Mouse (Mus musculus): Measurements from ENCODE around the gene Rnf43.

Rnf43 gene

DNA sequence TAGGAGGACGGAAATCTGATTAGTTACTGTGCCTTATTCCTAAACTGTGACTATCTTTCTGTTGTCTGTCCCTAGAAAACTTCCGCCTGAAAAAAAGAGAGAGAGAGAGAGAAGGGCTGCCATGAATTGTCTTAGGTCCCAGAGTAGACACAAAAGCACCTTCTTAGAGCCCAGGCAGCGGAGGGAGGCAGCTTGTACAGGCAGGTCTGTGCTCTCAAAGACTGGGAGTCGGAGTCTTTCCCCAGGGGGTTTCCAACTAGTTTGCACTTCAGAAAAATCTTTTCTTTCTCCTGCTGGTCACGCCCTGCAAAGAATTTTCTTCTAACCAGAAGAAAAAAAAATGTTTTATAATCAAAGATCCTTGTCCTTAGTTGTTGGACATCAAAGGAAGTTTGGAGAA is 15.2 kb downstream of the Rnf43 start:
- DNase-seq (ENCODE audit: low read depth, low spot score): no peak

DNA sequence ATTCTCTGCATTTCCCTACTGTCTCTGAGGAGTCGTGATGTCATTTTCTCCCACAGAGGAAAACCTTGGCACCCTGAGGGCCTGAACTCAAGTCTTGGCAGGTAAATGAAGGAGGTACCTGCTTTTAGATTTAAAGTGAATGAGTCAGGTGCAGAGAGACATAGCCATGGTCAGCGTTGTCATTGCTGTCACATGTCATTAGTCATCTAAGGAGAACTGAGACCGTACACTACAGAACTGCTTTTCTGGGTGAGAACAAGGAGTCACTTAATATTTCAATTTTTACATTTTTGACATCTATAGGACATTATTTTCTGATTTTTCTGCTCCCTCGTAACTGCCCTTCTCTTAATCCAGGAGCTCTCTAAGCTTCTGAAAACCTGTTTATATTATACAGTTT is 16.0 kb downstream of the Rnf43 start:
- DNase-seq (ENCODE audit: low read depth, low spot score): no peak

DNA sequence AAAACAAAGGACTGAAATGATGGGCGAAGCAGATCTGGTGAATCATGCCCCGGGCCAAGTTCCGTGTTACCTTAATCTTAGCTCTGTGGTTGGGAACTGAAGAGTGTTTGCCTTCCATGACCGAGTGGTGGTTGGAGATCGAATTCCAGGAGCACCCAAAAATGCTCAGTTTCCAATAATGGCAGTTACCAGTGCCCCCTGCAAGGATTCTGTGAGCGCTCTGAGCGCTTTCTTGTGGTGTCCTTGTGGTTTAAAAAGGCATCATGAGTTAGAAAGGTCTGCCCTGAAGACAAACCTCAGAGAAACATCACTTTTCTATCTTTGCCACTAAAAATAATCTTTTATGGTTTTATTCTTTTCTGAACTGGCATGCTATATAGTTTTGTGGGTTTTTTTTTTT is 16.5 kb downstream of the Rnf43 start:
- no peak for DNase-seq (ENCODE audit: low read depth, low spot score)

DNA sequence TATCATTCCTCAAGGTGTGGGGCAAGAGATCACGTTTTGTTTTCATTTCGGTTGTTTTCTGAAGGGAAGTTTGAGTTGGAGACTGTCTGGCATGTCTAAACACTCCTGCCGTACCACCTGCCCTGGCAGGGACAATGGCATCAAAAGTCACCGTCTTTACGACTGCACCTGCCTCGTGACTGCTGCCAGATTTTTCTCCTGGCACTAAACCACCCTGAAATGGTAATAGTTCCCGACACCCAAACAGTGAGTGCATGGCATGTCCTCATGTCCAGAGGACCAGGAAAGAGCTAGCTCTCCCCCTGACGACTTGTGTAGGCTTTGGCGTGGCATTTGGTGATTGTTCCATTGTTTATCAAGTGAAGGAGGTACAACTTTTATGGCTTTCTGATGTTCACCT is 18.3 kb downstream of the Rnf43 start:
- no peak for DNase-seq (ENCODE audit: low read depth, low spot score)

DNA sequence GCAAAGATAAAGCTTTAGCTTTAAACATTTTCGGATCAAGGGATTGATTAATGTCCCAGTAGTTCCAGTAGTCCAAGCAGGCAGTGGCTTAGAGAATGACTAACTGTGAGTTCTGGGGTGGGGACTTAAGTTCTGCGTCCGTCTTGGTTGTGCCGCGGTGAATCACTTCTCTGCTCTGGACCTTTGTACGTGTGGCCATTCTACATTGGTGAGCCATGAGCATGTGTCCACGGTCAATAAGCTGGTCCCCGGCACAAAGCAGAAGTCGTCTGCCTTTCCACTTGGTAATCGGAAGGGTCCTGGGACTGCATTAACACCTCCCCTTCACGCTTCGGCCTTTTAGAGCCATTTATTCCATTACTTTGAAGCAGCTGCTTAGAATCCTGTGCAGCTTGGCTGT is 19.6 kb downstream of the Rnf43 start:
- no peak for DNase-seq (ENCODE audit: low read depth, low spot score)

DNA sequence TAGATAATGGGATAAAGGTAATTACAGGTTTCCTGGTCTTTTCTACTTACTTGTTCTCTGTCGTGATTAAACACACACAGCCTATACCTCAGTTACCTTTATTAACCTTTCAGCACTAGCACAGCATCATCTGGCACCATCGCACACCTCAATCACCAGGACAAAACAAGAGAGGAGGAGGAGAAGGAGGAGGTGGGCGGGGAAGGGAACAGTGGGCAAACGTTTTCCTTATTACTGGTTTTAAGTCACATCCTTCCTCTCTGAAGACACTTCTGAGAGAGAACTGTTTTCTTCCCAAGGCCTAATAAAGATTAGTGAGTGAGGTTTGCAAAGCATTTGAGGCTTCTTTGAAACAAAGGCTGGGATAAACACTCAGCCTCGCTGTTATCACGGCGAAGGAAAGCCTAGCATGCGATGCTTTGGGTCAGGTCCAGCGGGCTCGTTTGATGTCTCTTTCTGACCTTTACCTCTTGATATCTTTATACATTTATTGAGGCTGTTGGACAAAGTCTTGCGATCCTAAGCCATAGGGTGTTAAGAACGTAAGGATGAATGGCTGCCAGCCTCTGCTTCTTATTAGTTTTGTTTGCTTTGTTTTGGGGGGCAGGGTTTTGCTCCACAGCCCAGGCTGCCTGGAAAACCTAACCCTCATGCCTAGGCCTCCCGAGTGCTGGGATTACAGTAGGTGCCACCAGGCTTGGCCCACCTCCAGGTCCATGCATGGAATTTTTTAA is 20.5 kb downstream of the Rnf43 start:
- no peak for DNase-seq (ENCODE audit: low read depth, low spot score)

DNA sequence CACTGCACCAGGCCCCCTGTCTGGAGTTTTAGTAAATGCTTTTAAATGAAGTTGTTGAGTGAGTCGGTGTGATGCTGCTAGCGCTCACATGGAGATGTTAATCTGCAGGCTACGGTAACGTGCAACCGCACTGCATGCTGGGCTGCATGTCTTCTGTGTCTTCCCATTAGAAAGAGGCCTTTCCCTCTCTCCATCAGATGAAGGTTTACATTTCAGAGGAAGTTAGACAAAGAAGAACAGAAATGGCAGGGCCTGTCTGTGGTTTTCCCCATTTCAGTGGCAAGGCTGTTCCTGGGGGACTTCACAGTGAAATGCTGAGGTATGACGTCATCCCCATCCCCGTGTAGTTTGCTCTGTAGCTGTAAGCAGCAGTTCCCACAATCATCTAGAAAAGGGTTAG is 23.9 kb downstream of the Rnf43 start:
- no peak for DNase-seq (ENCODE audit: low read depth, low spot score)

DNA sequence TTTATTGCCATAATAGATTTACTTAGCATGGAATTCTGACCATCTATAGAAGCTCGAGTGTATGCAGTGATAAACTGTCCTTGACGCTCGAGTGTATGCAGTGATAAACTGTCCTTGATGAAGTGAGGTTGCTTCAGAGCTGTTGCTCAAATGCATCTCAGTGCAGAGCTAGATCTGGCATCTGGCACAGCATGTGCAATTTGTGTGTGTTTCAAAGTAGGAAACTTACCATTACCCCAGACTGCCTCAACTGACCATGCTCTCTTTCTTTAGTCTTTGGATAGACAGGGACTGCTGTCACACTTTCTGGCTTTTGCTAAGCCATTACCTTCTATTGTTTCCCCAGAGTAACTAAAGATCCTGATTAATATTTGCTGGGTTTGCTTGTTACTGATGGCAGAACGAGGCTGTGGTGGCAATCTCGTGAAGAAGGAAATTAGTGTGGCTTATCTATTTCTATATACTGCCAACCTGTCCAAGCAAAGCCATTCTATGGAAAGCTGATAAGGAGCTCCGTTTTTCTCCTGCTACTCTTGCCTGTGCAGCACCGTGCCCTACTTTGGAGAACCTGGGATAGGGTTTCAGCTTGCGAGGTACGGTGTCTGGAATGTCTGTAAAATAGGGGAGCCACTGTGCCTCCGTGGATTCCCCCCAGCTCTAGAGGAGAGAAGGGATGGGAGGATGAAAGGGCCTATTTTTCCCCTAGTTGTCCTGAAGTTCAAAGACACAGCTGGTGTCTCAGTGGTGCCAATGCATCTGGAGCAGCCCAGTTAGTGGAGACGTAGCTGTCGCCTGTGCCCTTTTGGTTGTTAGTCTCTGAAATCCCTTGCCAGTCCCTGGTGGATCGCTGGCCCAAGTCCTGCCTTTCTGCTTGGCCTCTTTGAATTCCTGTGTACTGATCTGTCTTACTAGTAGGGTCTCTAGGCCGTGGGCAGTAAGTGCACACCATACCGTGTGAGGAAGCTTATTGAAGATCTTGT is 25.0 kb downstream of the Rnf43 start:
- DNase-seq (ENCODE audit: low read depth, low spot score): no peak

DNA sequence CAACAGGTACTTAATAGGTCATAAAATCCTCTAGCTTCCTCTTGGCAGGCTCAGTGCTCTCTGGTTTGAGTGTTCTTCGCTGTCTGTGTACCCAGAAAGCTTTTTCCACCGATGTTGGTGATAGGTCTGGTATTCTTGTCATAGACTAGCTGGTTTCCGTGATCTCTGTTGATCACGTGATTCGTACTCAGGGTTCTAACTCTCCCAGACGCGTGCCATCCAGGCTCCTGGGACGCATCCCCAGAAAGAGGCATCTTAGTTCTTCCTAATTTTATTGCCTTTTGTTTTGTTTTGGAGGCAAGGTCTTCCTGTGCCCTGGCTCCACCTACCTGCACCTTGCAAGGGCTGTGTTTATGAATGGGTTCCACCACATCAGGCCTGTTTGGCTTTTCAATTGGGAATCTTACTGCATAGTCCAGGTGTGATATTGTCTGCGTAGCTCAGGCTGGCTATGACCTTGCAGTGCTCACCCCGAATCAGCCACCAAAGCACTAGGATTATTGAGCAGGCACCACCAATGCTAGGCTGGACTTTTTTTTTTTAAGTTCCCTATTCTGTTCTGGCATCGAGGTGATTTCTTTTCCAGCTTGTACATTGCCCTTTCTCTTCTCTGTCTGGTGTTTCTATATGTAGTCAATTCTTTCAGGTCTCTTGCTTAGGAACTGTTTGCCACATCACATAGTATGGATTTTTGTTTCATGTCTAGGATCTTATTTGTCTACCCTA is 26.1 kb downstream of the Rnf43 start:
- DNase-seq (ENCODE audit: low read depth, low spot score): no peak

DNA sequence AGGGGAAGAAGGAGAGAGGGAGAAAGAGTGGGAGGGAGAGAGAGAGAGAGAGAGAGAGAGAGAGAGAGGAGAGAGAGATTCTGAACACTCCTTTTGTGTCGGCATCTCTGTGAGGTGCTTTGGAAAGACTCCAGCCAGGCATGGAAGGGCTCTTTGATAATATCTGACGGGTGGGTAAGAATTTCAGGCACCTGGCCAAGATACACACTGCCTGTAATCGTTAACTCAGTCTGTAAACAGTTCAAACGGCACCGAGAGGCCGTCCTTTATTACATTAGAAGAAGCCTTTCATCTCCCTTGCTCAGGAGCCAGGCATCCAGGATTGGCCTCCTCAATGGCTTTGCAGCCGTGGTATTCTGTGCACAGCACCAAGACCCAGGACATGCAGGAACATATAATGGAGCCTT is 26.9 kb downstream of the Rnf43 start:
- no peak for DNase-seq (ENCODE audit: low read depth, low spot score)

DNA sequence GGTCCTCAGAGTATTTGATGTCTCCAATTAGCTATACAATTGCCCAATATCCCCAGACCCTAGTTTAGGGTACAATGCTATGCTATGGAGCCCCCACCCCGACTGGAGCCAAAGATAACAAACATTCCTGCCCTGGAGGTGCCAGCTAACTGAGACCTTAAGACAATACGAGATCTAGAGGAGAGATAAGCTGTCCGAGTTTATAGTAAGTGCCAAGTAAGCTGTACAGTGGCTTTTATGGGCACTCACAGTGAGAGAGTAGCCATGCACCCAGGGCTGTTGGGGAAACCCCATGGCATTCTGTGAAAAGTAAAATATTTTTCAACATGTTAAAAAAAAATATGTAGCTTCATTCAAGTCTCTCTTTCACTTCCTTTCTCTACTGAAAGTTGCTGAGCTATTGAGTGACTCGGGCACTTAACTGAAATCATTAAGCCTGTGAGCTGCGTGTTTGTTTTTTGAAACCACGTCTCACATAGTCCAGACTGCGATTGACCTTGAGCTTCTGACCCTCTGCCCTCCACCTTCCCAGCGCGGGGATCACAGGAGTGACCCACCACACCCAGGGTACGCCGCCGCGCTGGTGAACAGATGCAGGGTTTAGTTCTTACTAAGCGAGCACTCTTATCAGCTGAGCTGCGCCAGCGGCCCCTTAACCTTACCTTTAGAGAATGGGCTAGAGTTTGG is 27.7 kb downstream of the Rnf43 start:
- no peak for DNase-seq (ENCODE audit: low read depth, low spot score)

DNA sequence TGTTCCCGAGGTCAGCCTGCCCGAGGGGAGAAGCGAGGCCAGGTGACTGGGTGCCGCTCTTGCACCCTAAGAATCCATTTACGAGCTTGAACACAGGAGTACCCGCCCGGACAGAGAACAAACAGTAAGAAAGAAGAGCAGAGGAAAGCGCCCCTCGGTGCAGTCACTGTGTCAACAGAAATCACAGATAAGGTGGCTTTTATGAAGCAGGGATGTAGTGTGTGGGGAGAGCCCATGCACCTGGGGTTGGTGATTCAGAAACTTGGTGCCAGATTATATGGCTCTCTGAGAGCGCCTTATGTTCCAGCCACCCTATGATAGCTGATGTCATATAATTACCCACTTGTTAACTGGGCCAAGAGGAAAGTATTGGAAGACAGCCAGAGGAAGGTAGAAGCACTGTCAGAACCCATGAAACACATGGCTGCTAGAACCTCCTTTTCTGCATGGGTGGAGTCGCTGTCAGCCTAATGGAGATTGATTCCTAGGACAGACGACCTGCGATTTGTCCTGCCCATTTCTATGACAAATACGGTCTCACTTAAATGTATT is 34.7 kb downstream of the Rnf43 start:
- DNase-seq (ENCODE audit: low read depth, low spot score): no peak

DNA sequence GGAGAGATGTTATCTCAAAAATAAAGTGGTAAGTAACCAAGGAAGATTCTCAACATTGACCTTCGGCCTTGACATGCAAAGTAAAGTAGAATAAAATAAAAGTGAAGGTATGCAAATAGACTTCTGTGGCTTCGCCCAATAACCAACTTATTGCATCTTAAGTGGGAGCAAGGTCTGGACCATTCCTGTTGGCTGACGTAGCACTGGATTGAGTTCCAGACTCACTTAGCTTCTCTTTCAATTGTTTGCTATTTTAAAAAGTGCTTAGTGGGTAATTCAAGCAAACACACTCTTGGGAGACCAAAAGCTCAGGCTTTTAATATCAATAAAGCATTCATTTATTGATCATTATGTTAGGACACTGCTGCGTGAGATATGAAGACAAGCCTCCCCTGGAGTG is 35.6 kb downstream of the Rnf43 start:
- no peak for DNase-seq (ENCODE audit: low read depth, low spot score)

DNA sequence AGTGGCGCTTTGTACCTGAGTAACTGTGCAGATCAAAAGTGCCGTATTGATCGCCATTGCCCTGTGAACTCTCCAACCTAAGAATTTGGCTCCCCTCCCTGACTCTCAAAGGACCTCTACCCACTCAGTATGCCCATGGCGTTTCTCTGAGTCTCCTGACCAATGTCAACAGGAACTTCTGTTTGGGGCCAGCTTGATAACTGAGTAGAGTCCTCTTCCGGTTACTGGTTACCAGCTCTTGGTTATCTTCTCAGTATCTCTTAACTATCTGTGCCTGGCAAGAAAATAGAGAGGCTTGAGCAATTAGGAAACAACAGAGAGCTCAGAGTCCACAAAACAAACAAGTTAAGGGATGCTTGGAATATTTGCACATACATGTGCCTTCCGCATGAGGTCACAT is 38.6 kb downstream of the Rnf43 start:
- no peak for DNase-seq (ENCODE audit: low read depth, low spot score)

DNA sequence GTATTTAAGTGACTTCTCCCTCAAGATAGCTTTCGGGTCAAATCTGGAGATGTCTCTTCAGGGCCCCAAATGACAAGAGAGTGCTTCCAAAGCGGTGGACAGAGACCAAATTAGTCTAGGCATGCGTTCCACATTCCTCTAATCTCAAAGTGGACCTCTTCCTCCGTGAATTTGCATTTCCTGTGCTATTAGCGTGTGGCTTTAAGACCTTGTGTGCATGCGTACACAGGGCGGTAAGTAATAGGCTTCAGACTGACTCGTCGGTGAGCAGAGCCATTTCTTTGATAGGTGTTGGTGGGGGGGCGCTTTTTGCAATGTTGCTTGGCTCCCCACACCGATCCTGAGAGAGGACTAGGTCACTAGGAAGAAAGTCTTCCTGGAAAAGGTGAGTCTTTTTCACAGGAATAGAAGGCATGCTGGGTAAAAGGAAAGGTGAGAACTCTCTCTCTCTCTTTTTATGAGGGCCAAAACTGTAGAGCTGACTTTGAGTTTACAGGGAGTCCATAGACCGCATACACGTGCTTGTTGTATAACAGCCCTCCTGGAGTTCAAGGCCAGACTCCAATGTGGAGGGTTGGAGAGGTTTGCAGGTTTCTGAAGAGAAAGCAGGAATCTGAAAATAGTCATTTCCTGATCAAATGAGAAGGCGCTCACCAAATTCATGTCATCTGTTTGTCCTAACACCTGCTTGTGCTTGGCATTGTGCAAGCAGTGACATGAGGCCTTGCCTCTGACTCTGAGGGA is 39.5 kb downstream of the Rnf43 start:
- no peak for DNase-seq (ENCODE audit: low read depth, low spot score)

DNA sequence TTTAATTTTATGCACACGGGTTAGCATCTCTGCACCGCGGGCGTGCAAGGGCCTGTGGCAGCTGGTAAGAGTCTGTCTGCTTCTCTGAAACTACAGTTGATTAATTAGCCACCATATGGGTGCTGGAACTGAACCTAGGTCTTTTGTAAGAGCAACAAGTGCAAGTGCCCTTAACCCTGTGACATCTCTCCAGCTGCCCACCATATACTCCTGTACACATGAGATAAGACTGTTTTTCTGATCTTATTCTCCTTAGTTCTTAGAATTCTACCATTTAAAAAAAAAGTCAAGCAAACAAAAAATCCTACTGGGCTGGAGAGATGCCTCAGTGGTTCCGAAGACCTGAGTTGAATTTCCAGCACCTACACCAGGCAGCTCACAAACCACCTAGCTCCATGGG is 41.1 kb downstream of the Rnf43 start:
- no peak for DNase-seq (ENCODE audit: low read depth, low spot score)

DNA sequence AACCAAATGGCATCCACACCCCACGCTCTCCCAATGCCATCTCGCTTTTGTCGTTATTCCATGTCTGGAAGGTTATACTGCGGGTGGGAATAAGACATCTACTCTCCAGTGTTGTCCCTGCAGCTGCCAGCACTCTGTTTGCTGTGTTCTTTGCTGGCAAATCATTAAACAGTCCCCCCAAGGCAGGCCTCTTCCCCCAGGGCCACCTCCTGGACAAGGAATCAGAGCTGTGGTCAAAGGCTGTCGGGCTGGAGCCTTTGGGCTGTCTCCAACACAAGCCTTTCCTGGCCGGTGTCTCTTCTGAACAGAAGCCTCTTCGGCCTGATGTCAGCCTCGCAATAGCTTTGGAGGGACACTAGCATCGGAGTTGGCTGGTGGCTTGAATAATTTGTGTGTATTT is 41.8 kb downstream of the Rnf43 start:
- DNase-seq (ENCODE audit: low read depth, low spot score): no peak

DNA sequence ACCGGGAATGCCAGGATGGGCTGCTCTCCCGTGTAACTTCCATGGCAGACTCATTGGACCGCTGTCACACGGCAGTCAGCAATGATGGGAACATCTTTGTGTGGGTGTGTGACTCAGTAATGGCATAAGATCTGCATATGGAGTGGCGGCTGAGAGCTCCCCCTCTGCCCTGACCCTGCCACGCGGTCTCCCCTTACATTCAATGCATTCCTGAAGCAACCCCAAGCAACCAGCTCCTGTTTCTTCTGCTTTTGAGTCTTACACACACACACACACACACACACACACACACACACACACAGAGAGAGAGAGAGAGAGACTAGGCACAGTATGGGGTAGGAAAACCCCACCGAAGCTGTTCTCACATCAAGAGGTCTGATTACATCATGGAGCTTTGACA is 45.0 kb downstream of the Rnf43 start:
- no peak for DNase-seq (ENCODE audit: low read depth, low spot score)

DNA sequence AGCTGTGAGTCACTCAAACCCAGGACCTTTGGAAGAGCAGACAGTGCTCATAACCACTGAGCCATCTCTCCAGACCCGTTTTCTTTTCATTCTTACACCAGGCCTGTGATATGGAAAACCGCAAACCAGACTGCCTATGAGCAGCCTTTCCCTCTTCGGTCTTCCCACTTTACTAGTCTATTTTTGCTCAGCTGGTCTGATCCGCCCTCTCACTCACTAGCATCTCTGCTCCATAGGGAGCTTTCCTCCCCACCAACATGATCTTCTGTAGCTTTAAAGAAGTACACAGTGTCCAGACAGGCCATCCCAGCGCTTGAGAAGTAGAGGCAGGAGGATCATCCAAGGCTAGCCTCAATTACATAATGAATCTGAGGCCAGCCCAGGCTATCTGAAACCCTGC is 46.5 kb downstream of the Rnf43 start:
- no peak for DNase-seq (ENCODE audit: low read depth, low spot score)

DNA sequence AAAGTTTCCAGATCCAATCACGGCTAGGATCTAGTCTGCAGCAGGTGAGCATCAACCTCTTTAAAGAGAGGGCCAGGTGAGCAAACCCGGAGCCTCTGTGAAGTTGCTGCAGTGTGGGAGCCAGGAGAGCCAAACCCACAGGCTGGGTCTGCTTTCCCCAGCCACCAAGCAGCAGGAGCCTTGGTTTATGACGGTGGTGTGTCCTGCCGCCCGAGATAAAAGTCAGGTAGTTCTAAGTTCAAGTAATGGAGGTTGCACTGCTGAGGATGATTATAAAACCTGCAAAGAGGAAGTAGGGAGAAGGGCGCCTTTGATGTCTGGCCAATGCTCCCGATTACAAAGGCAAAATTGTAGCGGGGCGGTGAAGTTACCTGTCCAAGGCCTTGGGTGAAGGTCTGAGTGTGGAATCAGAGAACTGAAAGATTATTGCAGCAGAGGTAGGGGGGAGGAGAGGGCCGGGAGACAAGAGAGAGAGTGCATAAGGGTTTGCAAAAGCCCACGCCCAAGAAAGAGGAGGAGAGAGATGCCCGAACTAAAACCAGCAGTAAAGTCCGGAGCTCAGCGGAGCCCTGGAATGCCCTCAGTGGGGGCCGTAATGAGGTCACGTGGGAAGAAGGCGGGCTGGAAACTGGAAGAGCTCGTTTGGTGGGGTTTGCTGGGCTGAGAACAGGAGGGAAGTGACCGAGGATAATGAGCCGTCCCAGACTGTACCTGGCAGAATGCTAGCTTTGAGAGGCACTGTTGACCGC is 47.2 kb downstream of the Rnf43 start:
- DNase-seq (ENCODE audit: low read depth, low spot score): no peak
